Mouse (Mus musculus): Measurements from ENCODE around the gene Gata2. TPM values are rescaled to one million over a fixed set of nuclear protein-coding genes. Genes with fewer than 3 reads are reported as not detected.

The Gata2 gene
- polyA plus RNA-seq, 1 experiment, result not detected

DNA sequence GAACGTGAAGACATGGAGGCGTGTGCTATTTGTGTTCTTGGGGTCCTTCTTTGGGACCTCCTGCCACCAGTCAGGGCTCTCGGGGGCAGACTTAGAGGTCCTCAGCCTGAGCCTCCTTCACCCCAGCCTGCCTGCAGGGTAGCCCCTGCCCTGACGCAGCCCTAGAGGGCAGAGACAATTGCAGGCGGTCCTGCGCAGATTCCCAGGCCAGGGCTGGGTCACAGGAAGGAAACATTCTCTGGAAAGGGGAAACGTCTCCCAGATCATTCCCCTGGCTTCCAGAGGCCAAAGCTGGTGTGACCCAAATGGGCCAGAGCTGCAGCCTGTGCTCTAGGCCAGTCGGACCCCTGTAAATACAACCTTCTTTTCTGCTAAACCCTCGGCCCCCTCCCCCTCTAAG is 12.2 kb downstream of the Gata2 start:
- Histone ChIP-seq H3K27ac (ENCODE audit: insufficient read depth, low read depth, low read length) (no peak overlapping the region), H3K4me1 (ENCODE audit: control insufficient read depth, insufficient read depth, low read length) (no peaks in the 10 kb centered on the region; the same call in 1 of the 2 replicates), H3K4me3 (ENCODE audit: insufficient read depth, low read length) (no peak overlapping the region)
- TF ChIP-seq POLR2A (IDR thresholded peaks at IDR 0.05; ENCODE audit: borderline replicate concordance, low read depth, low read length), result no peak
- TF ChIP-seq CTCF (IDR thresholded peaks at IDR 0.05; ENCODE audit: low read depth, low read length), result no peak

DNA sequence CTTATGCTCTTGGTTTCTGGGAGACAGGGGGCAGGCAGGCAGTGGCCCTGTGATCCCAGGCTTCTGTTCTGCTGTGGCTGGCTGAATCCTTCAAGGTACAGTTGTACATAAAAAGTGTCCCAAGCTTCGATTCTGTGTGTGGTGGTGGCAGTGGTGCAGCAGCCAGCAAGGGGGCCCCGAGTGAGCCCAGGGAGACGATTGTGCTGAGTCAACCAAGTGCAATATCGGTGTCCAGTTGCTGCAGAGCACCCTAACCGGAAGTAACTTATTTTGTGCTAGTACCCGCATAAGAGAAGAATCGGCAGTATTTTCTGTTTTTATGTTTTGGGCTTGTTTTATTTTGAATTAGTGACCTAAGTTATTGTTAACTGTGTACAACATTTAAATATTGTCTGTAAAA is 12.9 kb downstream of the Gata2 start:
- no peak overlapping the region for H3K4me3 ChIP-seq (ENCODE audit: insufficient read depth, low read length)
- TF ChIP-seq CTCF (IDR thresholded peaks at IDR 0.05; ENCODE audit: low read depth, low read length), result no peak
- no peak for TF ChIP-seq POLR2A (IDR thresholded peaks at IDR 0.05; ENCODE audit: borderline replicate concordance, low read depth, low read length)
- H3K27ac ChIP-seq (ENCODE audit: insufficient read depth, low read depth, low read length), result no peak overlapping the region
- no peaks in the 10 kb centered on the region; the same call in 1 of the 2 replicates for H3K4me1 ChIP-seq (ENCODE audit: control insufficient read depth, insufficient read depth, low read length)

DNA sequence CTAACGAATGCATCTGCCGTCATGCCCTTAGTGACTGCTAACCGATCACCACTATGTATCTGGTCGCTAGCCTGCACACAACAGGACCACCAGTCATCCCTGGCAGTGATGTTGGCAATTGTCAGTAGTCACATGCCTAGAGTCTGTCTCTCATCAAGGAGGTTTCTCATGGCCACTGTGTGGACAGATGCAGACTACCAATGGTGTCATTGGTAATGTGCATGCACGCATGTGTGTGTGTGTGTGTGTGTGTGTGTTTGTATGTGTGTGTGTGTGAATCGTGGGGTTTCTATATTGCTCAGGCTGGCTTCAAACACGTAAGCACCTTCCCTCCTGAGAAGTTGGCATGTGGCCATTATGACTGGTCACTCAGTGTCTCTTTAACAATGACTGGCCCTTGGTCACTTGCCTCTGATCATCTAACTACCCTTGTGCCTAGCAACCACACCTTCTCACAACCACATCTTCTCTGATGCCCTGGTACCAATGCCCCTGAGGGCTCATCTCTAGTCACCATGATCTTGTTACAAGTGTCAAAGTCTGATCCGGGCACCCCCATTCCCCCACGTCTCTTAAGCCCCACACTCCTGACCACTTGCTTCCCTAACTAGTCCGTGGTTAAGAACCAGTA is 13.8 kb downstream of the Gata2 start:
- Histone ChIP-seq H3K4me3 (ENCODE audit: insufficient read depth, low read length) (no peak overlapping the region), H3K27ac (ENCODE audit: insufficient read depth, low read depth, low read length) (no peak overlapping the region), H3K4me1 (ENCODE audit: control insufficient read depth, insufficient read depth, low read length) (no peaks in the 10 kb centered on the region; the same call in 1 of the 2 replicates)
- TF ChIP-seq POLR2A (IDR thresholded peaks at IDR 0.05; ENCODE audit: borderline replicate concordance, low read depth, low read length) (no peak), CTCF (IDR thresholded peaks at IDR 0.05; ENCODE audit: low read depth, low read length) (no peak)

DNA sequence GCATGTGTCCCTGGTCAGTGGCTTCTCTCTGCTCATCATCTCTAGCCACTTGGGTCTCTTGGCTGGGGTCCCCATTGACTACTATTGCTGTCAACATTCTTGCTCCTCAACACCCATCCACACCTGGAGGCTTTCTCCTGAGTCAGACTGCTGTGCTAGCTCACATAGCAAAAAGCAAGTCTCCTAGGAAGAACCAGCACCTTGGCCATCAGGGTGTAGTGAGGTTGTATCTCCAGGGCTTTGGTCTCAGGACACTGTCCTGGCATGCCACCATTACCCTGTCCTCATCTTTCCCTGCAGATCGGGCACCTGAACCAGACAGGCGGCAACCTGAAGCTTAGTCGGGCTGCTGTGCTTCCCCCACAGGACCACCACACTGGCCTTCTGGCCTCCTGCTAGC is 14.6 kb downstream of the Gata2 start:
- H3K4me1 ChIP-seq (ENCODE audit: control insufficient read depth, insufficient read depth, low read length), result no peaks in the 10 kb centered on the region; the same call in 1 of the 2 replicates
- no peak for TF ChIP-seq POLR2A (IDR thresholded peaks at IDR 0.05; ENCODE audit: borderline replicate concordance, low read depth, low read length)
- no peak for TF ChIP-seq CTCF (IDR thresholded peaks at IDR 0.05; ENCODE audit: low read depth, low read length)
- no peak overlapping the region for H3K4me3 ChIP-seq (ENCODE audit: insufficient read depth, low read length)
- H3K27ac ChIP-seq (ENCODE audit: insufficient read depth, low read depth, low read length), result no peak overlapping the region

DNA sequence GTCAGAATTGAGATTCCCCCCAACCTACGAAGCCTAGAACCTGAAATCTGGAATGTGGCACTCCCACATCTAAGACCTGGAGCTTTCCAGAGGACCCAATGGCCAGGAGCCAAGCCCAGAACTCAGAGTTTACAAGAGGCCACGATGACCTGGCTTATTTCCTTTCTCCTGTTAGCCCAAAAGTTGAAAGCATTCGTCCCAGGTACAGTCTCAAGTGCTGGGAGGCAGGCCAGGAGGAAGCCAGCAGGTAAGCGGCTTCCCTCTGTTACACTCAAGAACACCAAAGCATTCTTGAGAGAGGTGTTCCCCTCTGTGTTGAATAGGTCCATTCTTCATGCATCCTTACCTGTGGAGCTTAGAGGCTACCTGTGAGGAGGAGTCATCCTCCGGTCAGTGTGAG is 15.8 kb downstream of the Gata2 start:
- H3K27ac ChIP-seq (ENCODE audit: insufficient read depth, low read depth, low read length), result no peak overlapping the region
- no peak overlapping the region for H3K4me3 ChIP-seq (ENCODE audit: insufficient read depth, low read length)
- H3K4me1 ChIP-seq (ENCODE audit: control insufficient read depth, insufficient read depth, low read length), result no peaks in the 10 kb centered on the region
- TF ChIP-seq POLR2A (IDR thresholded peaks at IDR 0.05; ENCODE audit: borderline replicate concordance, low read depth, low read length) (no peak), CTCF (IDR thresholded peaks at IDR 0.05; ENCODE audit: low read depth, low read length) (no peak)

DNA sequence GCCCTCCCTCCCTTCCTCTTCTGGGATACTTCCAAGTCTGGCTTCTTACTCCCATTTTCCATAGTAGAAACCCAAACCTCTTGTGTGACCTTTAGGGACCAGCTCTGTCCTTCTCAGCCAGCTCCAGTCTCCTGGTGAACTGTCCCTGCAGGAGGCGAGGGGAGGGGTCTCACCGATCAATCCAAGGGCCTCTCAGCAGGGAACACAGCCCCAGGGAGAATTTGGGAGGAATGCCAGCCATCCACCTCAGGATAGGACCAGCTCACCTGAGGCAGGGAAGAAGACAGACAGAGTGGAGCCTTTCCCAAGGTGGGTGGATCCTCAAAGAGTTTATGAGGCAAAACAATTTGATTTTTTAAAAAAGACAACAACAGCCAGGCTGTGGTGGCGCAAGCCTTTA is 16.5 kb downstream of the Gata2 start:
- H3K4me1 ChIP-seq (ENCODE audit: control insufficient read depth, insufficient read depth, low read length), result no peaks in the 10 kb centered on the region
- TF ChIP-seq POLR2A (IDR thresholded peaks at IDR 0.05; ENCODE audit: borderline replicate concordance, low read depth, low read length) (no peak), CTCF (IDR thresholded peaks at IDR 0.05; ENCODE audit: low read depth, low read length) (no peak)
- no peak overlapping the region for H3K27ac ChIP-seq (ENCODE audit: insufficient read depth, low read depth, low read length)
- H3K4me3 ChIP-seq (ENCODE audit: insufficient read depth, low read length), result no peak overlapping the region

DNA sequence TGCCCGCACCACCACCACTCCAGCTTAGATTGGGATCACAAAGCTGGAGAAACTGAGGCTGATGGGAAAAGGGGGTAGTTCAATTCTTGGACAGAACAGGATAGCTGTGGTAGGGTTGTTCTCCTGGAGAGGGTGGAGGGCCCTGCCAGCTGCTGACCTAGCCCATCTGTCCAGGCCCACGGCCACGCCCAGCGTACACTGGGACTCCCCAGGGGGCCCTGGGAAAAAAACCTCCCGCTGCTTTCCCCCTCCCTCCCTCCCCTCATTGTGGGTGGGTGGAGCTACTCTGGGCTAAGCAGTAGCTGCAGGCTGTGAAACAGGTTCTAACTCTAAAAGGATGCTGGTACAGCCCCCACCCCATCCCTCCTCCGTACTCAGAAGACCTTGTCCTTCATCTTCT is 22.1 kb downstream of the Gata2 start:
- Histone ChIP-seq H3K4me3 (ENCODE audit: insufficient read depth, low read length) (no peak overlapping the region), H3K4me1 (ENCODE audit: control insufficient read depth, insufficient read depth, low read length) (no peaks in the 10 kb centered on the region), H3K27ac (ENCODE audit: insufficient read depth, low read depth, low read length) (no peak overlapping the region)
- TF ChIP-seq POLR2A (IDR thresholded peaks at IDR 0.05; ENCODE audit: borderline replicate concordance, low read depth, low read length) (no peak), CTCF (IDR thresholded peaks at IDR 0.05; ENCODE audit: low read depth, low read length) (no peak)

DNA sequence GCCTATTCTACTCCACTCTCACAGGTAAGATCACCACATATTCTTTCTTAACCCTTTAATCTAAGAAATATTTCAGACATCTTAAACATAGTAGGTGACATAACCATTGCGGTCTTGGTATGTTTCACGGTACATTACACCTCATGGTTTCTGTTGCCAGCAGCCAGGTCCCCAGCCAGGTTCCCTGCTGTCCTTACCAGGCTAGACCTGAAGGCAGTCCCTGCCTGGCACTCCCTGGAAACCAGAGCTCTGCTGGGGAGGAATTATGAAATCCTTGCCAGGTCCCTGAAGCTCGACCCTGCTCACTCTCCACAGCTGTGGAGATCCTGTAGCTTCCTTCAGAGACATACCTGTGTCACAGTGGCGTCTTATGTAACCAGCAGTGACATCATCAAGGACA is 22.5 kb downstream of the Gata2 start:
- TF ChIP-seq POLR2A (IDR thresholded peaks at IDR 0.05; ENCODE audit: borderline replicate concordance, low read depth, low read length) (no peak), CTCF (IDR thresholded peaks at IDR 0.05; ENCODE audit: low read depth, low read length) (no peak)
- no peak overlapping the region for H3K4me3 ChIP-seq (ENCODE audit: insufficient read depth, low read length)
- H3K27ac ChIP-seq (ENCODE audit: insufficient read depth, low read depth, low read length), result no peak overlapping the region
- no peaks in the 10 kb centered on the region for H3K4me1 ChIP-seq (ENCODE audit: control insufficient read depth, insufficient read depth, low read length)

DNA sequence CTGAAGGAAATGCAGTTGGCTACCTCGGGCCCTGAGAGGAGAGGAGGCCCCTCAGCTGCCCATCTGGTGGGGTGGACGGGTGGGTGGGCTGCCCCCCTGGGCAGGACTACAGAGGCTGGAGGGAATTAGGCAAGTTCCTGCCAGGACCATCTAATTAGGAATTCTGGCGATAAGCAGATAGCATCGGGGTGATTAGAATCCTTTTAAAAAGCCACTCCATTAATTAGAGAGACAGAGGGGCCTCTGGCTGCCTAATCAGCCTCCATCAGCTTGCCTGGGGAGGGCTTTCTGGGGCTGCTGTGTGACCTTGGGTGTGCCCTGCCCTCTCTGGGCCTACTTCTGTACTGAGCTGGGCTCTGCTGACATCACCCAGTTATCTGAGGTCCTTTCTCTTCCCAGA is 25.4 kb downstream of the Gata2 start:
- Histone ChIP-seq H3K4me3 (ENCODE audit: insufficient read depth, low read length) (no peak overlapping the region), H3K27ac (ENCODE audit: insufficient read depth, low read depth, low read length) (no peak overlapping the region), H3K4me1 (ENCODE audit: control insufficient read depth, insufficient read depth, low read length) (no peaks in the 10 kb centered on the region)
- TF ChIP-seq CTCF (IDR thresholded peaks at IDR 0.05; ENCODE audit: low read depth, low read length), result no peak
- TF ChIP-seq POLR2A (IDR thresholded peaks at IDR 0.05; ENCODE audit: borderline replicate concordance, low read depth, low read length), result no peak

DNA sequence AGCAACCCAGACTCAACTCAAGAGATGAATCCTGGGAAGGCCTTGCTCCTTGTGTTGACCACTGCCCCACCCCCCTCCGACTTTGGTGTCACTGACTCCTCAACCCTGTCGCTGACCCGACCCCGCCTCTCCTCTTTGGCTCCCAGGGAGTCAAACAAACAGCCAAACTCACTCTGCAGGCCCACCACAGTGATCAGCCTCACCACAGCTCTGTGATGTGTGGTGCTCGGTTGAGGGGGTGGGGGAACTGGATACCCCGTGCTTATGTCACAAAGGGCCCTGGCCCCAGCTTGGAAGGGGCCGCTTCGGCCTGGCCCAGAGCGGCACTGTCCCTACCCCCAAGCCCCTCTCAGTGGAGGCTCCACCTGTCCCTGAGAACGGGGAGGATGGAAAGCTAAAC is 28.3 kb downstream of the Gata2 start, which contains the start of gene Dnajb8:
Dnajb8 (plus strand) TSS at position 301 of the 400 bp plus-strand sequence.
- TF ChIP-seq POLR2A (IDR thresholded peaks at IDR 0.05; ENCODE audit: borderline replicate concordance, low read depth, low read length) (no peak), CTCF (IDR thresholded peaks at IDR 0.05; ENCODE audit: low read depth, low read length) (no peak)
- Histone ChIP-seq H3K4me3 (ENCODE audit: insufficient read depth, low read length) (no peak within 1 kb of the TSS), H3K27ac (ENCODE audit: insufficient read depth, low read depth, low read length) (no peak within 1 kb of the TSS), H3K4me1 (ENCODE audit: control insufficient read depth, insufficient read depth, low read length) (no peaks in the 10 kb centered on the region)
